8 mouse cellular contexts compared by ENCODE assay signal in the genomic region with DNA sequence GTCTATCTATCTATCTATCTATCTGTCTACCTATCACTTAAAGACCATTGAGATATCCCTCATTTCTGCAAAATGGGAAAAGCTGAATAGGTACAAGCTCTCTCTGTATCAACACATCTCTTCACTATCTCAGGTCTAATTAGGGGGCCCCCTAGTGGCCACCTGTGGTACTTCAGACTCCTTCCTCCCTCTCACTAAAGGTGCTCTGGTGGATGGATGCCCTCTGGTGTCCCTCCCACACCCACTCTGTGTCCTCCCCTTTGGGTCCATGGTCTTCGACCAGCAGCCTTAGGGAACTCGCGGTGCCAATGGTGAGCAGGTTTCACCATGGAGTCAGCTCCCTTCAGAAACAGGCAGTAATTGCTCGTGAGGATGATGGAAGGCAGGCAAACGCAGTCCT. TPM values are rescaled to one million over a fixed set of nuclear protein-coding genes. Genes with fewer than 3 reads are reported as not detected.
A peak's percentile ranks its signal among the peaks of the same experiment; 100 is the strongest.
DNase-seq lines count a peak whose midpoint lies in the region; ATAC-seq and TF ChIP-seq lines count a peak whose summit lies in the region.

No protein-coding gene starts in this region.

- no peak overlapping the region for H3K4me2 ChIP-seq in forebrain, postnatal 0 days (ENCODE audit: low read depth)
- no peak overlapping the region for H3K4me2 ChIP-seq in forebrain, embryonic 13.5 days
- no peak overlapping the region for H3K4me2 ChIP-seq in neural tube, embryonic 15.5 days

- peak; percentile 59 for TF ChIP-seq CTCF in forebrain, postnatal 0 days (IDR thresholded peaks at IDR 0.05; ENCODE audit: low read depth)

- H3K4me1 ChIP-seq in forebrain, postnatal 0 days (ENCODE audit: insufficient read depth) = no peaks in the 10 kb centered on the region
- peaks cover 16% of the 10 kb centered on the region for H3K4me1 ChIP-seq in forebrain, embryonic 13.5 days
- H3K4me1 ChIP-seq in neural tube, embryonic 15.5 days = peaks cover 8% of the 10 kb centered on the region; the same call in 1 of the 2 replicates

- H3K27ac ChIP-seq in forebrain, postnatal 0 days (ENCODE audit: low read depth, low read length) = no peak overlapping the region
- H3K27ac ChIP-seq in forebrain, embryonic 13.5 days = no peak overlapping the region
- H3K27ac ChIP-seq in neural tube, embryonic 15.5 days (replicated peaks) = no peak overlapping the region

- WGBS in forebrain, postnatal 0 days = 46% methylated on average over 5 of the region's 5 CpGs
- WGBS in forebrain, embryonic 13.5 days = 52% methylated on average over 5 of the region's 5 CpGs
- WGBS in neural tube, embryonic 15.5 days = 53% methylated on average over 5 of the region's 5 CpGs

- DNase-seq in forebrain, postnatal 0 days = no peak
- DNase-seq in neural tube, embryonic 10.5 days (ENCODE audit: extremely low spot score, low spot score) = peak; percentile 56
- peak; percentile 82 to 83 for DNase-seq in cerebellum, adult 18-20 months
- peak; percentile 84 for DNase-seq in lung, postnatal 36 days
- peak; percentile 69 for DNase-seq in testis, postnatal 10 days (ENCODE audit: low spot score)

- no peak overlapping the region for H3K4me3 ChIP-seq in forebrain, postnatal 0 days (ENCODE audit: low read depth, low read length)
- no peak overlapping the region for H3K4me3 ChIP-seq in forebrain, embryonic 13.5 days
- H3K4me3 ChIP-seq in neural tube, embryonic 15.5 days (replicated peaks) = no peak overlapping the region

- H3K36me3 ChIP-seq in forebrain, postnatal 0 days (ENCODE audit: insufficient read depth) = no peaks in the 10 kb centered on the region
- H3K36me3 ChIP-seq in forebrain, embryonic 13.5 days (ENCODE audit: poor library complexity, severe bottlenecking) = no peaks in the 10 kb centered on the region
- no peaks in the 10 kb centered on the region for H3K36me3 ChIP-seq in neural tube, embryonic 15.5 days

- no peak overlapping the region for H3K9ac ChIP-seq in forebrain, postnatal 0 days
- no peak overlapping the region for H3K9ac ChIP-seq in forebrain, embryonic 13.5 days
- H3K9ac ChIP-seq in neural tube, embryonic 15.5 days (replicated peaks) = no peak overlapping the region

- no peaks in the 10 kb centered on the region for H3K27me3 ChIP-seq in forebrain, postnatal 0 days (ENCODE audit: insufficient read depth, low read length)
- no peaks in the 10 kb centered on the region for H3K27me3 ChIP-seq in forebrain, embryonic 13.5 days
- no peaks in the 10 kb centered on the region for H3K27me3 ChIP-seq in neural tube, embryonic 15.5 days (replicated peaks)

- ATAC-seq in forebrain, postnatal 0 days = no peak
- ATAC-seq in forebrain, embryonic 13.5 days = no peak
- ATAC-seq in neural tube, embryonic 15.5 days (ENCODE audit: low FRiP score) = no peak
- ATAC-seq in granulocyte monocyte progenitor cell, adult 5-6 weeks (replicated peaks; ENCODE audit: poor library complexity, severe bottlenecking) = 0 out of 2 replicates have a peak, but pooled peaks have one; percentile 14

- H3K9me3 ChIP-seq in forebrain, postnatal 0 days (ENCODE audit: low read length) = no peaks in the 10 kb centered on the region
- H3K9me3 ChIP-seq in forebrain, embryonic 13.5 days (replicated peaks) = no peaks in the 10 kb centered on the region
- H3K9me3 ChIP-seq in neural tube, embryonic 15.5 days (replicated peaks) = no peaks in the 10 kb centered on the region

RNA-seq across cellular contexts. Expression of gene Wdr66, which starts 7.1 kb away (rescaled TPM):
- total RNA-seq in forebrain, postnatal 0 days (2014; rRNA removed) = 1.8 and 4.4 TPM in 2 replicates
- 1.1 and 2.0 TPM in 2 replicates for polyA plus RNA-seq in forebrain, postnatal 0 days (2015; fragmentation: Nextera tagmentation; extraction: Ambion mirVana)
- polyA plus RNA-seq in forebrain, embryonic 13.5 days (2015; fragmentation: Nextera tagmentation; extraction: Ambion mirVana) = 1.5 and 2.1 TPM in 2 replicates
- polyA plus RNA-seq in neural tube, embryonic 15.5 days (2015; fragmentation: Nextera tagmentation; extraction: Ambion mirVana) = 1.1 and 1.2 TPM in 2 replicates
- total RNA-seq in granulocyte monocyte progenitor cell, adult 5-6 weeks (2014; fragmentation: Nextera tagmentation) = 0.99 TPM in 1 of 2 replicates, not detected in the other
- total RNA-seq in granulocyte monocyte progenitor cell, adult 5-6 weeks (2017) = not detected in 2 replicates
